Mouse (Mus musculus): ENCODE measurements around the gene Olfr613. TPM values are rescaled to one million over a fixed set of nuclear protein-coding genes. Genes with fewer than 3 reads are reported as not detected.

Gene Olfr613
- polyA plus RNA-seq, 1 experiment: not detected

DNA sequence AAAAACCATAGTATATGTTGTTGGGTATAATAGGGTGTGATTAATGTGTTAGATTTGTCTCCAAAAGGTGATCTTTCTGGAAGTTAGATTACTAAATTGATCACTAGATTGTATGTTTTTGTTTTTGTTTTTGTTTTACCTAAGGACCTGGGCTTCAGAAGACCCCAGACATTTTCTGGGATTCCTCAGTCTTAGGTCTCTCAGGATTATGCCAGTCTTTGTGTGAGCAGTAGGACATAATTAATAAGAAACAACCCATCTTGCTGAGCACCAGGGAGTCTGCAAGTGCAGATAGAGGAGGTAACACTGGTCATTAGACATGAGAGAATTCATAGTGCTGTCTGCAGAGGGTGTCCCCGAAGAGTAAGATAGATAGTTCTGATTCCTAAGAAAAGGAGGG, 24.9 kb downstream of the Olfr613 start, which contains the start of gene Olfr617:
Olfr617 (plus strand) TSS at position 301 of the 400 bp plus-strand sequence.
- Histone ChIP-seq H3ac (ENCODE audit: control insufficient read depth, insufficient read length, low read depth) (no peak within 1 kb of the TSS), H3K27me3 (ENCODE audit: control insufficient read depth, insufficient read depth, insufficient read length) (no peaks in the 10 kb centered on the region), H3K36me3 (ENCODE audit: control insufficient read depth, insufficient read depth) (no peaks in the 10 kb centered on the region), H3K79me2 (ENCODE audit: control insufficient read depth, insufficient read depth) (no peaks in the 10 kb centered on the region), H3K79me3 (ENCODE audit: low read depth) (no peaks in the 10 kb centered on the region), H3K4me3 (ENCODE audit: insufficient read depth, poor library complexity, severe bottlenecking) (no peak within 1 kb of the TSS)
- no peak for TF ChIP-seq MYOG (IDR thresholded peaks at IDR 0.05; ENCODE audit: control insufficient read depth, extremely low read depth, insufficient read length)
- no peak for TF ChIP-seq MYOD1 (IDR thresholded peaks at IDR 0.05; ENCODE audit: control insufficient read depth, insufficient read length, low read depth)
- no peak for TF ChIP-seq USF1 (IDR thresholded peaks at IDR 0.05; ENCODE audit: low read depth)
- TF ChIP-seq MAX (IDR thresholded peaks at IDR 0.05): no peak
- TF ChIP-seq CTCF (IDR thresholded peaks at IDR 0.05; ENCODE audit: control insufficient read depth, insufficient read depth, insufficient read length): no peak
- TF ChIP-seq FOSL1 (IDR thresholded peaks at IDR 0.05; ENCODE audit: insufficient read depth, low read length, poor library complexity, severe bottlenecking): no peak
- TF ChIP-seq CEBPB (IDR thresholded peaks at IDR 0.05; ENCODE audit: low read depth): no peak

DNA sequence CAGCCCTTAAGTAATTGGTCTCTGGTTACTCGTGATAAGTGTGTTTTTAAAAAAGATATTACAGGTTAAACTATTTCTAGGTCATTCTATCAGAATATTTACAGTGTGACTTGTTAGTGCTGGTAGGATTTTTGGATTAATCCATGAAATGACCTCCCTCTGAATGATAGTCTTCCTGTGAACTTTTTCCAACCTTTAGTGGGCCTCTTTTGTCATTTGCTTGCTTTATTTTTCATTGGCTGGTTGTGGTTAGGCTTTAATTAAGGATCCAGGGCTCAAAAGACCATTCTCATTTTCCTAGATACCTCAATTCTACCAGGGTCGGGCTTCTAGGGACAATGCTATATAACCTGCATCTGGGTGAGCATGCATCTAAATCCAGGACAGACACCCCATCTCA, 41.9 kb downstream of the Olfr613 start, which contains the start of gene Olfr618:
Olfr618 (plus strand) TSS at position 301 of the 400 bp plus-strand sequence.
- TF ChIP-seq MYOG (IDR thresholded peaks at IDR 0.05; ENCODE audit: control insufficient read depth, extremely low read depth, insufficient read length) (no peak), CTCF (IDR thresholded peaks at IDR 0.05; ENCODE audit: control insufficient read depth, insufficient read depth, insufficient read length) (no peak), CEBPB (IDR thresholded peaks at IDR 0.05; ENCODE audit: low read depth) (no peak), USF1 (IDR thresholded peaks at IDR 0.05; ENCODE audit: low read depth) (no peak), MYOD1 (IDR thresholded peaks at IDR 0.05; ENCODE audit: control insufficient read depth, insufficient read length, low read depth) (no peak), MAX (IDR thresholded peaks at IDR 0.05) (no peak), FOSL1 (IDR thresholded peaks at IDR 0.05; ENCODE audit: insufficient read depth, low read length, poor library complexity, severe bottlenecking) (no peak)
- Histone ChIP-seq H3K4me3 (ENCODE audit: insufficient read depth, poor library complexity, severe bottlenecking) (no peak within 1 kb of the TSS), H3K36me3 (ENCODE audit: control insufficient read depth, insufficient read depth) (no peaks in the 10 kb centered on the region), H3ac (ENCODE audit: control insufficient read depth, insufficient read length, low read depth) (no peak within 1 kb of the TSS), H3K79me2 (ENCODE audit: control insufficient read depth, insufficient read depth) (no peaks in the 10 kb centered on the region), H3K79me3 (ENCODE audit: low read depth) (no peaks in the 10 kb centered on the region), H3K27me3 (ENCODE audit: control insufficient read depth, insufficient read depth, insufficient read length) (no peaks in the 10 kb centered on the region)

DNA sequence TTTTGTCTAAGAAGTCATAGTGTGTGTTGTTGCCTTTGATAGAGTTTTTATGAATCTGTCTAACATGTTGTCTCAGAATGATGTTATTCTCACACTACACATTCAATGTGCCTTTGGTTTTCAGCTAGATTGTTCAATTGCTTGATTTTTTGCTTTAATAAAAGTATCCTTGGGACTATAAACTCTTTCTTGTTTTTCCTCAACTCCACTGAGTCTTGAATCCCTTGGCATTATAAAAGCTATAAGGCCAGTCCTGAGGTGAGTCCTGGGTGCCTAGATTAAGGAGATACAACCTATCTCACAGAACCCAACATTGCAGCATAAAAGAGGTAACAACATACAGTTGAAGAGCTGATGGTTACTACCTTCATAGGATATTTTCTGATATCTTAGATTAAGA, 52.4 kb downstream of the Olfr613 start, which contains the start of gene Olfr619:
Olfr619 (plus strand) TSS at position 301 of the 400 bp plus-strand sequence.
- Histone ChIP-seq H3K27me3 (ENCODE audit: control insufficient read depth, insufficient read depth, insufficient read length) (no peaks in the 10 kb centered on the region), H3K4me3 (ENCODE audit: insufficient read depth, poor library complexity, severe bottlenecking) (no peak within 1 kb of the TSS), H3K79me2 (ENCODE audit: control insufficient read depth, insufficient read depth) (no peaks in the 10 kb centered on the region), H3K36me3 (ENCODE audit: control insufficient read depth, insufficient read depth) (no peaks in the 10 kb centered on the region), H3ac (ENCODE audit: control insufficient read depth, insufficient read length, low read depth) (no peak within 1 kb of the TSS), H3K79me3 (ENCODE audit: low read depth) (no peaks in the 10 kb centered on the region)
- no peak for TF ChIP-seq MAX (IDR thresholded peaks at IDR 0.05)

Small RNA genes lying within 50 kb of the gene (microRNA-seq; reads per million reads assigned to microRNA genes)
- gene Gm26506 (ENCODE audit: borderline microRNAs expressed): not detected

Other genes starting within 250 kb of the Olfr613 start
- gene Olfr596, start 242.4 kb upstream of the Olfr613 start, polyA plus RNA-seq (2012; fragmentation: generic; extraction: Trizol): not detected
- gene Olfr597, start 231.8 kb upstream of the Olfr613 start, polyA plus RNA-seq (2012; fragmentation: generic; extraction: Trizol): not detected
- not detected for gene Olfr598, start 224.5 kb upstream of the Olfr613 start, polyA plus RNA-seq (2012; fragmentation: generic; extraction: Trizol)
- not detected for gene Olfr599, start 212.2 kb upstream of the Olfr613 start, polyA plus RNA-seq (2012; fragmentation: generic; extraction: Trizol)
- not detected for gene Olfr600, start 198.4 kb upstream of the Olfr613 start, polyA plus RNA-seq (2012; fragmentation: generic; extraction: Trizol)
- not detected for gene Olfr601, start 185.4 kb upstream of the Olfr613 start, polyA plus RNA-seq (2012; fragmentation: generic; extraction: Trizol)
- gene Olfr603, start 161.9 kb upstream of the Olfr613 start, polyA plus RNA-seq (2012; fragmentation: generic; extraction: Trizol): not detected
- 0.08 TPM for gene Usp17lc, start 133.0 kb upstream of the Olfr613 start, polyA plus RNA-seq (2012; fragmentation: generic; extraction: Trizol)
- not detected for gene Olfr605, start 102.6 kb upstream of the Olfr613 start, polyA plus RNA-seq (2012; fragmentation: generic; extraction: Trizol)
- gene Olfr606, start 99.0 kb upstream of the Olfr613 start, polyA plus RNA-seq (2012; fragmentation: generic; extraction: Trizol): not detected
- not detected for gene Olfr607, start 83.9 kb upstream of the Olfr613 start, polyA plus RNA-seq (2012; fragmentation: generic; extraction: Trizol)
- gene Olfr608, start 78.2 kb upstream of the Olfr613 start, polyA plus RNA-seq (2012; fragmentation: generic; extraction: Trizol): not detected
- gene Olfr609, start 50.0 kb upstream of the Olfr613 start, polyA plus RNA-seq (2012; fragmentation: generic; extraction: Trizol): not detected
- not detected for gene Olfr610, start 36.0 kb upstream of the Olfr613 start, polyA plus RNA-seq (2012; fragmentation: generic; extraction: Trizol)
- gene Olfr611, start 27.2 kb upstream of the Olfr613 start, polyA plus RNA-seq (2012; fragmentation: generic; extraction: Trizol): not detected
- gene Olfr612, start 5.4 kb upstream of the Olfr613 start, polyA plus RNA-seq (2012; fragmentation: generic; extraction: Trizol): not detected
- not detected for gene Olfr615, start 8.0 kb downstream of the Olfr613 start, polyA plus RNA-seq (2012; fragmentation: generic; extraction: Trizol)
- gene Olfr616, start 21.1 kb downstream of the Olfr613 start, polyA plus RNA-seq (2012; fragmentation: generic; extraction: Trizol): not detected
- gene Olfr617, start 25.0 kb downstream of the Olfr613 start, polyA plus RNA-seq (2012; fragmentation: generic; extraction: Trizol): not detected
- gene Olfr618, start 42.0 kb downstream of the Olfr613 start, polyA plus RNA-seq (2012; fragmentation: generic; extraction: Trizol): not detected
- gene Olfr619, start 52.5 kb downstream of the Olfr613 start, polyA plus RNA-seq (2012; fragmentation: generic; extraction: Trizol): not detected
- not detected for gene Olfr620, start 64.5 kb downstream of the Olfr613 start, polyA plus RNA-seq (2012; fragmentation: generic; extraction: Trizol)
- gene Olfr622, start 94.6 kb downstream of the Olfr613 start, polyA plus RNA-seq (2012; fragmentation: generic; extraction: Trizol): not detected
- gene Olfr623, start 115.6 kb downstream of the Olfr613 start, polyA plus RNA-seq (2012; fragmentation: generic; extraction: Trizol): not detected
- under 0.01 TPM for gene Olfr624, start 123.1 kb downstream of the Olfr613 start, polyA plus RNA-seq (2012; fragmentation: generic; extraction: Trizol)
- not detected for gene Olfr625-ps1, start 134.6 kb downstream of the Olfr613 start, polyA plus RNA-seq (2012; fragmentation: generic; extraction: Trizol)
- not detected for gene Olfr243, start 166.6 kb downstream of the Olfr613 start, polyA plus RNA-seq (2012; fragmentation: generic; extraction: Trizol)
- not detected for gene Olfr628, start 182.3 kb downstream of the Olfr613 start, polyA plus RNA-seq (2012; fragmentation: generic; extraction: Trizol)
- gene Olfr629, start 196.9 kb downstream of the Olfr613 start, polyA plus RNA-seq (2012; fragmentation: generic; extraction: Trizol): not detected
- not detected for gene Olfr630, start 209.3 kb downstream of the Olfr613 start, polyA plus RNA-seq (2012; fragmentation: generic; extraction: Trizol)
- gene Olfr69, start 223.5 kb downstream of the Olfr613 start, polyA plus RNA-seq (2012; fragmentation: generic; extraction: Trizol): not detected
- gene Olfr68, start 231.6 kb downstream of the Olfr613 start, polyA plus RNA-seq (2012; fragmentation: generic; extraction: Trizol): not detected
- gene Olfr67, start 243.7 kb downstream of the Olfr613 start, polyA plus RNA-seq (2012; fragmentation: generic; extraction: Trizol): not detected

All from C2C12 (cell line).